In genomic region chr6:108686930-108687329, GRCm38 (mm10) we compare ENCODE assay signal across 22 mouse cellular contexts.
"Had no signal": no experiment of that assay in that cellular context is flagged by ENCODE, and none has a peak within 500 bp of the region (broad histone marks: within the 10 kb centered on the region; RNA-seq: fewer than 3 reads in every experiment).

No protein-coding gene starts in this region.

- H3K36me3 ChIP-seq: heart, embryonic 10.5 days; heart, embryonic 12.5 days; hindbrain, embryonic 10.5 days; hindbrain, embryonic 12.5 days; limb, embryonic 10.5 days; limb, embryonic 12.5 days; liver, embryonic 13.5 days had no signal

- DNase-seq: gastrocnemius, adult 2 months; gastrocnemius, postnatal 10 days; gastrocnemius, postnatal 25 days; heart, adult 18-20 months; heart, postnatal 10 days; heart, postnatal 4 days; kidney, adult 11 months; kidney, adult 2 months; kidney, postnatal 10 days; kidney, postnatal 25 days; kidney, postnatal 4 days; liver; liver, embryonic 13.5 days had no signal

- H3K4me3 ChIP-seq: gastrocnemius, adult 2 months; heart, embryonic 10.5 days; heart, embryonic 12.5 days; hindbrain, embryonic 10.5 days; hindbrain, embryonic 12.5 days; layer of hippocampus, adult 2 months; left cerebral cortex, adult 2 months; limb, embryonic 10.5 days; limb, embryonic 12.5 days; liver, embryonic 13.5 days had no signal

- H3K27me3 ChIP-seq: heart, embryonic 12.5 days; hindbrain, embryonic 12.5 days; limb, embryonic 12.5 days; liver, embryonic 13.5 days had no signal

- H3K4me1 ChIP-seq: hindbrain, embryonic 12.5 days; limb, embryonic 12.5 days had no signal

- H3K27ac ChIP-seq: gastrocnemius, adult 2 months; heart, embryonic 10.5 days; hindbrain, embryonic 10.5 days; hindbrain, embryonic 12.5 days; hindbrain, embryonic 14.5 days; layer of hippocampus, adult 2 months; left cerebral cortex, adult 2 months; limb, embryonic 10.5 days; limb, embryonic 12.5 days; liver, embryonic 13.5 days had no signal
